Mouse (Mus musculus) natural killer cell, adult 2 months (primary cell): Measurements from ENCODE around the gene Cadm3.
"Not testable (repeated sequence)": the region's sequence is repeated elsewhere in the genome, so short reads cannot be mapped to it uniquely, and the experiment has no call there.

Experiments
- DNase-seq, 2 experiments: peaks; one replicate each; pipeline ENCODE4 v3.0.0; 2022; ENCODE audit warnings: low spot score in 2 of 2

The Cadm3 gene

DNA sequence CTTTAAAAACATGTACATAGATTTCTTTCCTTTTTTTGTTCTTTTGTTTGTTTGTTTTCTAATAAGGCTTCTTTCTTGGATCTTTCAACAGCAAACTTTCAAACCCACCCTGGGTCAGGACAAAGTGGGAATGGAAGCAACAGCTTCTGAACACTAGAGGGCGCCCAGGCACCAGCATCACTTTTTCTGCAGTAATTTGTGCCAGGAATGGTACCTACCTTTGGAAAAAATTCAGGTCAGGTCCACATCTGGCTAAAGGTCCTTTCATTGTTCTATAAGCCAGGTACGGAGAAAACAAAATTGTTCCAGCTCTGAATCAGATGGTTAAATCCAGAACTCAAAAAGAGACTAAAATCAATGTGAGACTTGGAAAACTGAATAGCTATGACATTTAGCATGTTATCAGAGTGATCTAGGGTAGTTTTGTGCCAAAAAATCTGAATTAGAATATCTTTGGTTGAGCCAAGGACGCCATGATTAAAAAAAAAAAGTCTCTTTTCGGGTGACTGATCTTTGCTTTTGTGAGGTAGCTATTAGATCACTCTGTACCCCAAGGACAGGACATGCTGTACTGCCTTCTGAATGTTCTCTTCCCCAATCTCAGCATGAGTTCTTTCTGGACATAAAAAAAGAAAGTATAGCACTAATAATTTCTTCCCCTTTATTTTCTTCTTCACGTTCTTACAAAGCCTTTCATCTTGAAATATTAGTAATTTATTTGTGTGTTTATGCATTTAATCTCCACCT lies 43.5 kb downstream of the Cadm3 start:
- DNase-seq = peak in 1 of 2 experiments; percentile 9

DNA sequence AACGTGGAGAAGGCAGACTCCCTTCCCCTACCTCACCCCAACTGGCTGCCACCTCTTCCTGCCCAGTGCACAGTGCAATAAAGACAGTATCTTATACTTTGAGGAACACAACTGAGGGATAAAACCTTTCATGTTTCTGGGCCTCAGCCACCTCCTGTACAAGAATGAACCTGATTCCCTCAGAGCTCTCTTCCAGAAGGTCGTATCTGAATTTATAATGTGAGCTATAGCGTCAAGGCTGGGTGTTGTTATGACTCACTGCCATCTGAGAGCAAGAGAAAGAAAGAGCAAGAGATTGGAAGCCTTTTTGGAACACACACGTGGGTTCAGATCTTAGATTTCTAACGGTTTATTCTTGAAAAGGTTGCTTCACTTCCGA lies 45.3 kb downstream of the Cadm3 start:
- DNase-seq = no peak

DNA sequence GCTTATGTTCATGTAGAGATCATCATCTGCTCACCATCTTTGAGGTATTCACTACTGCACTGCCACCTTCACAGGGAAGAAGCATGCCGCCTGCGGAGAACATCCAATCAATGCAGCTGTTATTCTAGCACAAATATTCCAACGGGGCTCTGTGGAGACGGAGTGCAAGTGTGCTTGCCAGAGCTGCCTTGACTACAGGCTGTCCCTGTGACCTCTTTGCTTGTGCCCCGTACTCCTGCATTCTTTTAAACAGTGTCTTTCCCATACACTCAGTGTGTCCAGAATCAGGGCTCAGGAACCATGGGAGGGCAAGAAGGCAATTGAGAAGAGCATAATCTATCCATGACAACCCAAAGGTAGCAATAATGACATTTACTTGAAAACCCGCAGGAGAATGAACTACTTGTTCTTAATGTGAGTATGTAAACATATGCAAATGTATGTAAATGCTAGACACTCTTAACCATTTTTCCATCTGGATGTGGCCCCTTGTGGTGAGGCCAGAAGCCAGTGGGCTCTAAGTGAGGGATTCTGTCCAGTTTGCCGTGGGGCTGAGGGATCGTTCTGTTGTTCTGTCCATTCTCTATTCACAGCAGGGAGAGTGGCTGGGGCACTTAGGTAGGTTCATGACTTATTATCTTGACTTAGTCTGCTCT lies 45.8 kb downstream of the Cadm3 start:
- no peak for DNase-seq

DNA sequence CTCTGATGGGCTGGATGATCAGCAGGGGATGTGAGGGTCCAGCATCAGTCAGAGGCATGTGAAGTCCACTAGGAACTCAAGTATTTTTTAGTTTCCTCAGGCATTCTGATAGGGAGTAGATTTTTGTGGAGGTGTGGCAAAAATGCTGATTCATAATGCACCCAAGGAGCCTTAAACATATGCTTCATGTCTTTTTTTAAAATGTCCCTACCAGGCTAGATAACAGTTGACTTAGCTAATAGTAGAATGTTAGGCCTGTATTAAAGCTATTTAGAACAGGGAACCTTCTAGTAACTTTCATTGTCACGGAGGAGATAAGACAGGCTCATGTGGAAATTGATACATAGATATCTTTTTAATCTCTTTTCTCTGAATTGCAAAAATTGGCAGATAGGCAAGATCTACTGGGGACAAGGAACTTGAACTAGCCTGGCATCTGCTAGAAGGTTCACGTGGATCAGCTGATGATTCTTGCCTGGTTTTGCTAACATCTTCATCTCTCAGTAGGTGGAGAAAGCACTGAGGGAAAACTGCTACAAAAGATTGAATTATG lies 49.5 kb downstream of the Cadm3 start:
- DNase-seq = no peak

DNA sequence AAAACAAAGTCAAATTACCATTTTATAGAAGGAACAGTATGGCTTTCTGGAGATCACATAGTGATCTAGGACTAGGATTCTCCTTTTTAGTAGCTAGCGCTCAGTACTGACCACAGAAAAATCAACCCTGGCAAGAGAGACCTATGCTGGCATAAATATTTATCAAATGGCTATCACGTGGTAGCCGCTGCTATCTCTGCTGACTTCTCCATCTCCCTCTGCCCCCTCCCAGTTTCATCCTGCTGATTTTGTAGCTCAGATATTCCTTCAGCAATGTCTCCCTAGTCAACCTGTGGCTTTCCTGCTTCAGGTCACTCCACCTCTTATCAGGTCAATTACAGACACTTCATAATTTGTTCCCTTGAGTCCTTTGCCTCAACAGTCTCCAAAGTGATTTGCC lies 51.8 kb downstream of the Cadm3 start:
- no peak for DNase-seq

DNA sequence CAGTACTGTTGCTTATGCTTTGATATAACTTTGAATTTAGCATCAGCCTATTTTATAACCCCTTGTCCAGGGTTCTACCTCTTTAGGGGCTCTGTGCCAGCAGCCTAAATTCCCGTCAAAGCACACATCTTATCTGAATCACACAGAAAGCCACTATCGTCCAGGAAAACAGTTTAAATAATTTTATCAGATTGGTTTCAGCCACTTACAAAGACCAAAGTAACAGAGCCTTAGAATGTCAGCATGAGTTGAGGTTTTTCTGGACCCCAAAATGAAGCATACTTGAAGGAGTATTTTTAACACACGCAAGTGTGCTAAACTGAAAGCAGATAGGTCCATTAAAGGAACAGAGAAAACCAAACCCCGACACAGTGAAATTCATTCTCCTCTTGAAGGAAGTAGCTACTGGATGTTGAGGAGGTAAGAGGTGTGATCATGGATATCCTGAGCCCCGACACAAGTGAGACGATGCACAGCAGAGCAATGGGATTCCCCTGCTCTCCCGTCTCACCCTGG lies 53.9 kb downstream of the Cadm3 start:
- not testable (repeated sequence) for DNase-seq

DNA sequence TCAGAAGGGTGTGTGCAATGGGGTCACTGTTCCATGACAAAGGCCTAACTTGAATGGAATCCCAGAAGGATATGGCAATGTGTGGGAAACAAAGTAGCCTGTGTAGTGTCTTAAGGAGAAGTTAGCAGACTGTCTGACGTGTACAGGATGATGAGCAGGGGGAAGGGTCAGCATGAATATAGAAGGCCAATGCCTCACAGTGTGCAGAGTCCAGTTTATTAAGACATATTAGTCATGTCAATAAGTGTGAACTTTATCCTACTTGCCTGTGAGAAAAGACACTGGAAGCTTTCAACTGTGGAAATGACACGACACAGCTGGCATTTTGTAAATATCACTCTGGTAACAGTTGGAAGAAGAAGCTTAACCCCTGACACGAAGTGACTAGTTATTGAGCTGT lies 64.7 kb downstream of the Cadm3 start:
- DNase-seq = not testable (repeated sequence)
